Mouse (Mus musculus): ENCODE measurements around the gene B4galt1. TPM values are rescaled to one million over a fixed set of nuclear protein-coding genes. Genes with fewer than 3 reads are reported as not detected.

B4galt1 gene
- polyA plus RNA-seq, 2 experiments from 2014 or later: 52.5 to 61.3 TPM

DNA sequence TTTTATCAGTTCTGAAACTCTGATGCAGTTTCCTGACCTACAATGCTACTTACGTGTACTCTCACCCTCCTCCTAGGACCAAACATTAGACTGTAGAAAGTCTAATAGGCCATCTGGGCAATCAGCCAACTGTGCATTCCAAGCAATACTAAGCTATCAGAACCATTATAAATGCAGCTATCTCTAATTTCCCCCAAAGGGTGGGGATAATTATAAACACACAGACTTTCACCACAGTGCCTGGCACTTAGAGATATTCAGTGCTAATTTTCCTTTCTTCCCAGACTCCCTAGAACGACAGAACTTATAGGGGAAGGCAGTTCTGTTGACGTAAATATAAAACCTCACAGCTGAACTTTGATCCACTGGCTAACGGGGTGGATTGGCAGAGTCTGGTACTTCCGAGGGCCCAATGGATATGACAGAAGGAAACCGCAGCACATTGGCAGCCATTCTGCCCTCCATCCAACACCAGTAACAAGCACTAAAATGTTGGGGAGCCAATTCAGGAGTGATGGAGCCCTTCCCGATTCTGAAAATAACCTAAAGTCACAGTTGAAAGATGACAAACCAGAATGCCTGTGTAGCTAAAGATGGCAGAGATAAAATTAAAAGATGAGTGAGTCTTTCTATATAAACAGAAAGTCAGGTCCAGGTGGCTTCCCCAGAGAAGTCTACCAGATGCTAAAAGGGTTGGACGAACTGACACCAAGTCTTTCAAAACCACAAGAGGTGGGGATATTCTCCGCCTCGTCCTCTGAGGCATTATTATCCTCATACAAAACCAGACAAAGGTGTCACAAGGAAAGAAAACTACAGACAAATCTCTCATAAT is 16.1 kb downstream of the B4galt1 start:
- ATAC-seq: no peak

DNA sequence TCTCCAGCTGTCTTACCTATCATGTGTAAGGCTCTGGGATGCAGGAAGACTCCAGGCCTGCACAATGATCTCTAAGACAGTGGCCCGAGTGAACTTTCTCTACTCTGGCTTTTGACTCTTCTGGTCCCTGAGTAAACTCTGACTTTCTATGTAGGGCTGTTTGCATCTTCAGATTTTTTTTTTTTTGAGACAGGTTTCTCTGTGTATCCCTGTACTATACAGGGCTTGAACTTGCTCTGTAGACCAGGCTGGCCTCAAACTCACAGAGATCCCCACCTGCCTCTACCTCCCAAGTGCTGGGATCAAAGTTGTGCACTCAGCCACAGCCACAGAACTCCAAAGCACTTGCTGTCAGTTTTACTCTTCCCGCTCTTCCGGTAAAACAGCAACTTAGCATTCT is 16.8 kb downstream of the B4galt1 start:
- ATAC-seq: no peak

DNA sequence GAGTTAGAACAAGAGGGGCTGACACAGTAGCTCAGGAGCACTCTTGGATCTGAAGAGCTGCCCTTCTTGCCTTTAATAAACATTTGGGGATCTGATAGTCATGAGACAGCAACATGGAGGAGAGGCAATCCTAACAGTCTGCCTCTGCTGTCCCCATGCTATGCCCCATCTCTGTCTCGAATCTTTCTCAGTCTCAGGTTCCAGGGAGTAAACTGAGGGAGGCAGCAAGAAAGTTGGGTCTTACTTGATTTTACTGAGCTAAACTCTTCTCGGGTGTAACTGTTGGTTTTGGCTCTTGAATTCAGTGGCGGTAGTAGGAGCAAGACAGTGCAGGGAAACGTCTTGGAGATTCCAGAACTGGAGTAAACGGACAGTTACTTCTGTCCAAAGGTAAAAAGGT is 18.9 kb downstream of the B4galt1 start:
- no peak for ATAC-seq

DNA sequence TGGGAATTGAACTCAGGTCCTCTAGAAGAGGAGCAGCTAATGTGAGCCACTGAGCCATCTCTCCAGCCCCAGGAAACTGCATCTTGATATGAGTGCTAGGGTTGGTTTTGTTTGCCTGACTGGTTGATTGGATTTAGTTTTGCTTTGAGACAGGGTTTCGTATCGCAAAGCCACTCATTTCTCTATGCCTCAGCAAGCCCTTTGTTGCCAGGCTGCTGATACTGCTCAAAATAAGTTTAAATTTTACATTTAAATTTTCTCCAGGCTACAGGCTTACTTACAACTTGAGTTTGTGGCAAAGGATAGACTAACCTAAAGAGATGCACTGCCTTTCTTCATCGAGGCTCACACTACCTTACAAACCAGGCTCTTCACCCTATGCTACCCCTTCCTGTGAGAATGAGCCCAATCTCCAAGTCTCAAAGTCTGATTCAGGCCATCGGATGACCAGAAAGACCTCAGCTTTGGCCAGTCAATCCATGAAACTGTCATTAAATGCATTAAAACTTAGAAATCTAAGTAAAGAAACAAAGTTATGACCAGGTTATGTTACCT is 19.5 kb downstream of the B4galt1 start:
- peak; percentile 34 for ATAC-seq

DNA sequence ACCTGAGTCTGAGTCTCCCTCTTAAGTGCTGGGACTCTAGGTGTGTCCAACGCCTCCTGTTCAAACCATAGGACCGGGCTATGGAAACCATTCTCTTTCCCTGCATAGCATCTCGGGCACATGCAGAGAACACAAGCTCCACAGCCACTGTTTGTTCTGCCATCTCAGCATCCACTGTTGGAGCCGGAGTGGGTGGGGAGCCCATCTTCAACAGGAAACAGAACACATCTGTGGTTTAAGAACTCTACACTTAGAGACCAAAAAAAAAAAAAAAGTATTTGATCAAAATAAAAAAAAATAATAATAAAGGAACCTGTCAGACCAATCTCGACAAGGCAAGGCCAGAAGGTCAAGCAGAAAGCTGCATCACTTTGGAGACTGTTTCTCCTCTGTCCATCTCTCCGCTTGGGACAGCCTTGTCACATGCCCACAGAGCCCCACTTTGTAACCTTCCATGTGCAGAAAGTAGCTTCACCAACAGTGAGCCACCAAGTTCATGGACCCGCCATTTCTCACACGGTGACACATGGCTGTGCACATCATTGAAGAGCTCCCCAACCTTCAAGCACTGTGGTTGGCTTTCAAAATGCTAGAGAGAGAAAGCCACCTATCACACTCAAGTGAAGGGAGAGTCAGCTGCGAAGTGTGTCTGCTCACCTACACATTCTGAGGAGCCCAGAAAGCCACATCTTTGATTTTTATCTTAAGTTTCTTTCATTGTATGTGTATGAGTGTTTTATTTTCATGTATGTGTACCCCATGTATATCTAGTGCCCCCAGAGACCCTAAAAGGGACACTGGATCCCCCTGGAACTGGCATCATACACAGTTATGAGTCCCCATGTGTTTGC is 20.2 kb downstream of the B4galt1 start:
- peak; percentile 69 for ATAC-seq

DNA sequence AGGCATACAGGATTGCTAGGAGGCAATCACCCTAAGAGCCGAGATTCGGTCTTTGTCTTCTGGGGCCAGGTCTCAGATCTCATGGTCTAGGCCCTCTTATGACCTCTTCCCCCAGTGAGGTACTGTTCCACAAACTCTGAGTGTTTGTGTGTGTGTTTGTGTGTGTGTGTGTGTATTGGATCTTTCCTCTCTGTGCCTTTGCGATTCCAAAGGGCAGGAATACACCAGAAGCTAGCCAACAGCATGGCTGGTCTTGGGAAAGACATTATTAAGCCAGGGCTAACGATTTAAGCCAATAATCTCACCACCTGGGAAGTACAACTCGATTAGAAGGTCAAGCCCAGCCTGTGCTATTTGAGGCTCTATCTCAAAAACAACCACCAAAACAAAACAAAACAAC is 23.3 kb downstream of the B4galt1 start:
- ATAC-seq: no peak

DNA sequence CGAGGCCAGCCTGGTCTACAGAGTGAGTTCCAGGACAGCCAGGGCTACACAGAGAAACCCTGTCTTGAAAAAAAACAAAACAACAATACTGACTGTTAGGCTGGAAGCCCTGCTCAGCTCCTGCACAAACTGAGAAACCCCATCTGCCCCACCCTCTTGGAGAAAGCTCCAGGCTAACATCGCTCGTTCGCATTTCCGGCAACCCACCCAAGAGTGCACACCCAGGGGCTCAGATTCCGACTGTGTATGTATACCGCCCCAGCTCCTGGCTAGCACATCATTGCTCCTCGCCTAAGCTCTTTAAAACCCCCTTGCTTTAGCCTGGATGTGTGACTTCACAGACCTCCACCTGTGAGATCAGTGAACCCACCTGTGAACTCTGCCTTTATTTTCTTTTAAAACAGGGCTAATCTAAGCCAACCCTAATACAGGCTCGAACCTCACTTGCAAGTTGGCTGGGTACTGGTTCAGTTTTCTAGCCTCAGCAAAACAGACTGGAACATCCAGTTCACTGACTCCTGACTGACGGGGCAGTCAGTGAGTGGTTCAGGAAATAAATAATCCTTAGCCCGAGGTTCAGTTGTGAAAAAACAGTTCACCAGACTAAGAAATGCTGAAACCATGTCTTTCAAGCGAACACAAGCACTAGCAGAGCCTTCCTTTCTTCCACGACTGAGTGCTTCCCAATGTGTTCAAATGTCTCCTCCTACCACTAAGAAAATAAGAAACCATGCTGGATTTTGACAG is 24.0 kb downstream of the B4galt1 start:
- ATAC-seq: no peak

DNA sequence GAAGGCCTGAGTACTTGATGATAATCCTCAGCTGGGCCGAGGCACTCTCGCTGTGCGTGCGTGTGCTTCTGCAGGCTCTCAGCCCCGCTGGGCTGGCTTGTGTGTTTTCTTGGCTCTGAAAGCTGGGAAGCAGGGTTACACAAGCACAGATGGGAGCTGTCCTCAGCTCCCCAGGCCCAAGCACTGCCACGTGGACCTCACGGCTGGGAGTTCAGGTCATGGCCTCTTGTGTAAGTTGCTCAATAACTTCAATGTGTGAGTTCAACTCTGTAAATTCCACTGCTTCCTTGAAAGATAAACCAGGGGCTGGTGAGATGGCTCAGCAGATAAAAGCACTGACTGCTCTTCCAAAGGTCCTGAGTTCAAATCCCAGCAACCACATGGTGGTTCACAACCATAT is 24.9 kb downstream of the B4galt1 start:
- no peak for ATAC-seq

DNA sequence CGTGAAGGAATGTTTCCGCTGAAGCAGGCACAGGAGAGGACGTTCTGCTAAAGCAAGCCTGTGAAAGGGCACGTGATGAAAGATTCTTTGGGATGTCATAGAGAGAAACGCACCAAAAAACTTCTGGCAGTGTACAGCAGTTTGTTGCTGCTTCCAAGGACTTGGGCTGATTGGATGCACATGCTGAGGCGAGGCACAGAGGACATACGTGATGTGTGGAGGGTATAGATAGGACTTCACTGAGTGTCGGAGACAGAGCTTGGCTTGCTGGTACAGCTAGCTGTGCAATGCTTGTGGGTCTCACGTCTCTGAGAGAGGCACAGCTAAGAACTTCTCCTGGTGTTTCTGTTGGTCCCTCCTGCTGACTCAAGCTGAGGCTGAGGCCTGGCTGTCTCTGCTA is 25.9 kb downstream of the B4galt1 start:
- no peak for ATAC-seq

DNA sequence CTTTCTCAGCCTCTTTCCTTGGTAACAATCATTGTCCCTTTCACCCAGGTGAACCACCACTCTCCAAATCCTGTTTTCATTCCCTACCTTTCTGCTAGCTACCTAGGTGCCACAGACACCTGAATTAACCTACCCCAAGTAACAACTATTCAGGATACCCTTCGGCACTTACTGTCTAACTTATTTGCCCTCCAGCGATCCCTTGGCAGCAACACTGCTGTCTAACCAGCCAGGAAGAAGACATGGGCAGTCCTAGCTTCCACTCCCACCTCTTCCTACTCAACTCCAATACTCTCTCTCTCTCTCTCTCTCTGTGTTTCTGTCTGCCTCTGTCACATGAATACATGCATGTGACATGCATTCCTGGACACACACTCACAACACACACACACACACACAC is 27.0 kb downstream of the B4galt1 start:
- ATAC-seq: no peak

DNA sequence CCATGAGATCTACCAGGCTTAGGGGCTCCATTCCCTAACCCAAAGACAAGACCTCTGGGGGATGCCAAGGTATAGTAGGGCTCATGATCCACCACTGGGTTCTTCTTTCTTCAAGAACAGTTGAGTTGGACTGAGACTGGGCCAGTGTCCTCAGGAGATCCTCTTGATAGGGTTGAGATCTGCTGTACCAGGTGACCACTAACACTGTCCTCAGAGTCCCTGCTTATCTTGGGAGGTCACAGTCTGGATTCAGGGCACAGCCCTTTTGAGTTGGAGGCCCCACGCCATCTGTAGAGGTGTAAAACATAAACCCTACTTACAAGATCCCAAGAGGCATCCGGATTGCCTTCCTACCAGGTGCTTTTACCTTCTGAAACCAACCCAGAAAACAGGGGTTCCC is 27.8 kb downstream of the B4galt1 start:
- ATAC-seq: no peak

DNA sequence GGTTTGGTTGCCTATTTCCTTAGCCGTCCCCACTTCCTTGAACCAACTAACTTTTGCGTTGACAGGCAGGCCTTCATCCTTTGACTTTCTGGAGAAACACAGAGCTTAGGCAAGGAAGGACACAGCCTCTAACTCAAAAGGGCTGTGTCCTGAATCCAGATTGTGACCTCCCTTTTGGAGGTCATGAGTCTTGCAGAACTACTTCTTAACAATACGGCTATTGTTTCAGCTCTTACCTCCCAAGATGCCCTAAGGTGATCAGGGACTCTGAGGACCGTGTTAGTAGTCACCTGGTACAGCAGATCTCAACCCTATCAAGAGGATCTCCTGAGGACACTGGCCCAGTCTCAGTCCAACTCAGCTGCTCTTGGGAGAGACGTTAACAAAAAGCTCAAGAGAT is 28.7 kb downstream of the B4galt1 start:
- ATAC-seq: no peak

DNA sequence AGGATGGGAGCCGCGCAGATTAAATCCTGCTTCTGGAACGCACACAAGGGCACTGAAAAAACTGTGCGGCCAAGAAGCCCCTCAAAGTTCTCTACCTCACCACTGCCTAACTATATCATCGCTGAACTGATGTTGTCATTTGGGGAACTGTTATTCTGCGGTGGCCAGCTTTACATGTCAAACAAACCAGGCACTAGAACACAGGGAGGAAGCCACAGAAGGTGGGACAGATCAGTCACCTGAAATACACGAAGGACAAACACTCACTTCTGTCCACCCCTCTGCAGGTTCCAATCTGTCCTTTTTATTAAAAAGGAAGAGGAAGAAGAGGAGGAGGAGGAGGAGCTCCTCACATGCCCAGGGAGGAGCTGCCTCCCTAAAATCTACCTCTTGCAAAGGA is 29.3 kb downstream of the B4galt1 start:
- no peak for ATAC-seq

DNA sequence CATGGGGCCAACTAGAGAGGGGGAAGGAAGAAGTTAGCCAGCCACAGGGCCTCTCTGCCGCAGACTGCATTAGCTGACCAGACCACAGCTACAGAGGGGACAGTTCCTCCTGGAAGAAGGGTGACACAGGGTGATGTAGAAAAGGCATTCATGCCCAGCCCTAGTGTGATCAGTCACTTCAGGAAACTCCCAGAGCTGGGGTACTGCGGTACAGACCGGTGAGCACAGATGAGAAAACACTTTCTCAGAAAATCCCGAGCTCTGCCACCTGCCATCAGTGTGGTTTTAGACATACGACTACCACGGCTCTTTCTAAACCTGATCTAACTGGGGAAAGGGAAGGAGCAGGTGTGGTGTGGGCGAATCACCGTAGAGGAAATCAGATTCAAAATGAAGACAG is 30.1 kb downstream of the B4galt1 start:
- peak; percentile 80 for ATAC-seq

DNA sequence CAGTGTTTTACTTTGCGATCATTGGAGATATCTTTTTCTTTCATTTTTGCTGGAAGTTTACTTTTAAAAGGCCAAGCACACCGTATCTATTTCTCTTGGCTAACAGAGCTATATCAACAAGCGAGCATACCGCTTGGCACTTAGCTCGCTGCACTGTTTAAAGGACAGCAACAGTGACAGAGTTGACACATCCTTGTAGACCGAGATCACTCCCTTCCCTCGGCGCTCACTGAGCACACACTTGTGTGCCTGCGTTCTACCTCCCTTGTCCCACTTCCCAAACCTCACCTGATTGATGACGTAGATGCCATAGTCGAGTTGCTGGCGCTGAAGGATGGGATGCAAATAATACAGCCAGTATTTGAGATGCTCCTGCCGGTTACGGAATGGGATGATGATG is 30.7 kb downstream of the B4galt1 start:
- no peak for ATAC-seq

DNA sequence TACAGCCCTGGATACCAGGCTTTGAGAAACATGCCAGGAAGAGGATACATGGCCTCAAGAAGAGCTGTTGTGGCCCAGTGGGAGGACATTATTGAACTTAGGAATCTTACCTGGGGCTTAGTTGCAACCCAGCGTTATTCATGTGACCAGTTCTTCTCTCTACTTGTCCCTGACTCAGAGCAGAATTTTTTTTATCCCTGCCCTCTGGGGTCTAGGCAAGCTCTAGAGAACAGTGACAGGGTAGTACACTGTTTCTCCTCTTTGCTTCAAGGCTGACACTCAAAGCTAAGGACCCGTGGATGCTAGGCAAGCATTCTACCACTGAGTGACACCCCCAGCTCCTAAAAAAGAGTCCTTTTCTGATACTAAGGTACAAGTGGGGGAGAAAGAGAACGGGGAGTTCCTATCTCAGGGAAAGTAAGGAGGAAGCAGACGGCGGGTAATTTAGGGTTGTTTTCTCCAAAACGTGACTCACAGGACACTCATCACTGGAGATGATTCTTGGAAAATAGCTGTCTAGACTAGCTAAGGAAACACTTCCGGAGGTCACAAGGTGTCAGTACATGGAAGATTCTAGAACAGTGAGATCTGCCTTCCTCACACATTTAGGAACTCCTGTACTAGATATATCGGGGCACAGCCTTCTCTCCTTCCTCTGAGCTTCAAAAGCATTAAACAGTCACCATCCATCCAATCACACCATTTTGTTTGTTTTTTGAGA is 32.3 kb downstream of the B4galt1 start:
- peak; percentile 20 for ATAC-seq

DNA sequence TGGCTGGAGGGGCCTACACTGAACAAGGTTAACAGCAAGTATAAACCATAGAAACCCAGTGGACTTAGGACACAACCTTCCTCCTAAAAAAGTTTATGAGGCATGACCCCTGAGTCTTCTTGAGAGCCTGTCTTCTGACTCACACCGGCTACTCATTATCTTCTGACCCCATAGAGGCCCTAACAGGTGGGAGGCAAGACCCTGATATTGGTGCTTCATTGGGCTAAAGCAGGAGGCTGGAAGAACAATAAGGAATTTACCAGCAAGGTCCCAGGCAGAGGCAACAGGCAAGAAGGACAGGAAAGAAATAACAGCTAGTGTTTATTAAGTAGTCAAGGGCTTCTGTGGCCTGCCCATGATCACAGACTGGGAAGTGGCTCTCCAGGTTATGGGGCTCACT is 32.9 kb downstream of the B4galt1 start:
- no peak for ATAC-seq

DNA sequence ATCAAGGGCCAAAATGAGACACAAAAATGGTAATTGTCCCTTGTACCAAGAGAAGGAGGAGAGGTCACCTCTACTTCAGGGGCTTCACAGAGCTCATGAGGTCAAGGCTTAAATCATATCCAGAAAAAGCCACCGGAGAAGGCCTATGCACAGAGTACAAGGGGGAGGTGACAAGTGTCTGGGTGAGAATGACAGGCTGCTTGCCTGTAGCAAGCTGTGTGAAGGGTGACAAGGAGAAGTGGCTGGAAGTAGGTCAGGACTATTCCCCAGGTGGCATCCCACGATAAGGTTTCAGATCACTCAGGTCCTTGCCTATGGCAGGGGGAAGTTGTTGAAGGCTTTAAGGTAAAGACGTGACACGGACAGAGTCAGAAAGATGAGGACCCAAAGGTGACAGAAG is 33.8 kb downstream of the B4galt1 start:
- ATAC-seq: no peak

DNA sequence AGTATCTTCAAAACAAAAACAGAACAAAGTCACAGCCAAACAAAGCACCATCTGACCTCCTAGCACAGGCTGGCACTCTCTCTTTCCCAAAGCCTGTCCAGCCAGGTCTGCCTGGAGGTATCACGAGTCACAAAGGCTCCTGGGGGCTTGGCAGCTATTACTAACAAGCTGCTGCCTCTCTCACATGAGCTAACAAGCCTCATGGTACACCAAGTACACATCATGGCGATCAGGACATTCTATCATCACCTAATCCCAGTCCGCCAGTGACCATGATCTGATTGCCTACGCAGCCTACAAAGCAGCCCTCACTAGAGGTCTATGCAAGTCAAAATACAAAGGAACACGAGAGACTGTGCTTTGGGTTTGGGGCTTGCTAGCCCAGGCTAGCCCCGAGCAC is 34.7 kb downstream of the B4galt1 start:
- no peak for ATAC-seq

DNA sequence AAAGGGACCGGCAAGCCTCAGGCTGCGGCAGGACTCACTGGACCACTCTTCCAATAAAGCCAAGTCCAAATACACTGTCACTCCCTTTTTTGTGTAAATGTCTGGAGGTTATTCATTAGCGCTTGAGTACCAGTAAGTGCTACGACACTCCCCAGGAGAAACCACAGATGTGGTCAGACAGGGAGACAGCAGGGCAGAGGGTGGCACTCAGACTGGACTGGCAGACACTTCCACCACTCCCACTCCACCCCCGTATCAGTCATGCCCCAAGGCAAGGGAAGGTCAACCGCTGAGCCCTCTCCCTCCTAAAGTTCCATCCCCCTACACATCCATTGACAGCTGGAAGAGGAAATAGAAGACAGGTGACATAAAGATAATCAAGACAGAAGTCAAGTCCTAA is 35.4 kb downstream of the B4galt1 start:
- ATAC-seq: no peak

DNA sequence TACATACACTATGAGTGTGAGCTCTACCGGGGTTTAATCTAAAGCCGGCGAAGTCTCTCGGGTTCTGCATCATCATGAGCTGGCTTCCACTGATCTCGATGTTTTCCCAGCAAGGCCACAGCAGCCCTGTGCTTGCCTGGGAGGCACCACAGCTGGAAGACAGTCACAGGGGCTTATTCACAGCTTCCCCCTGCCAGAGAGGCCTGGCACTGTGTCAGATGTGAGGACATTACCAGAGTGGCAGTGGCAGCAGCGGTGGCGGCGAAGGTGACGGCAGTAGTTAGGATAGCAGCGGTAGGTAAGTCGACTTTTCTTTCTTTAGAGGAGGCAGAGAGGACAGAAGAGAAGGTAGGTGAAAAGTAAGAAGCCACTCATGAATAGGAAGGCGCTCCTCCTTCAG is 35.9 kb downstream of the B4galt1 start:
- ATAC-seq: no peak

DNA sequence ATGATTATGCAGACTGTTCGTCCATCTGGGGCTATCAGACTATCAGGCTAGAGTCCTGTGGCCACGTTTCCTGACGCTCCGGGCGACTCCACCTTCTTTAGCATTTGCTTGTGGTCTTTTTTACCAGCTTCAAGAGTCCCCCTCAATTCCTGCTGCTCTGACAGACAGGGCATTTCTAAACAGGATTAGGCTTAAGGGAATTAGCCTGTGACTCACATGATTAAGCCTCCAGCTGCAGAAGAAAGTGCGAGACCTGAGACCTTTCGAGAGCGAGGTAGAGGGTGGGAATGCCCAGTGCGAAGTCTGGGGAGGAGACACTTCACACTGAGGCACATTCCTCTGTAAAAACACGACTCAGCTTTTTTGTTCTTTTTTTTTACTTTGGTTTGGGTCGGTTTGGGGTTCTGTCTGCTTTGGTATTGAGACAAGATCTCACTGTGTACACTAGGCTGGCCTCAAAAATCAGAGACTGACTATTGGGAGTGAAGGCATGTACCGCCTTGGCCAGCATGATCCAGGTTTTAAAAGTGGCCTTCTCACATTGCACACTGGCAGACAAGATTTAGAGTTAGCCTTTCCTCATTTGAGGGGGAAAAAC is 37.9 kb downstream of the B4galt1 start:
- no peak for ATAC-seq

Data from CD4-positive, CD25-positive, alpha-beta regulatory T cell, adult 4 months (primary cell).